Mouse (Mus musculus): ENCODE data around the gene Cntn2.

DNA sequence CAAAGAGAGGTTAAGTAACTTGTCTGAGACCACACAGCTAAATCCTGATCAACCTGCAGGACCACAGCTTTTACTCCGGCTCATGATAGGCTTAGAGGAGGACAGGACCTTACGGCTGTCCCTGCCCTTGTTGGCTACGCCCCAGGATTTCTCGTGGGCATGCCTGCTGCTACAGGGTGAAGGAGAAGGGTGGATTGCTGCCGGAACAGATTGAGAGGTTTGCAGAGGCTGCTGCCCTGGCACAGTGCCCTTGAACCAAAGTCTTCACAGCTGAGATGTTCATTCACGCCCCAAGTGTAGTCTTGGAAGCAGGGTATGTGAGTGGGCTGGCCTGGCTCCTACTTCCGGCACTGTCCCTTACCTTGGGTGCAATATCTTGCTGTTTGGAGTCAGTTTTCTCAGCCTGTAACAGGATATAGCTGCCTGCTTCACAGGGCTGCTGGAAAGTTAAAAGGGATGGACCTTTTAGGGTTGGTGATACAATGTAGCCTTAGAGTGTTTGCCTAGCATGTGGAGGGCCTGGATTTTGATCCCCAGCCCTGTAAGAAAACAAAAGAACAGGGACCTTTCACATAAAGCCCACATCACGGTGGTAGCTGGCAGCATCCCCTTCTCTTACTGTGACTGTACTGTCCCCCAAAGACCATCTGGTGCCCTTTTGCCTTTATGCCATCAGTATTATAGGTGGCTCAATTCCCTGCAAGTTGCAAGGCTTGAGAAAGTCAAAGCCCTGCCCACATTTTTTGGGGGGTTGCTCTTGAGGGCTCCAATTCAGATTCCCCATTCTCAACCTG, 18.0 kb upstream of the Cntn2 start:
- TF ChIP-seq CTCF (IDR thresholded peaks at IDR 0.05; ENCODE audit: control insufficient read depth, insufficient read depth, low read length), result no peak
- no peak for TF ChIP-seq POLR2A (IDR thresholded peaks at IDR 0.05; ENCODE audit: borderline replicate concordance, control insufficient read depth, low read depth, low read length)

Measured in bone marrow, adult 2 months (tissue).